Mouse (Mus musculus) cerebellum, adult 2 months (tissue): Measurements from ENCODE around the gene Ryr2.

ENCODE experiments used
- CTCF ChIP-seq: fragments of 200-500 bp; IDR thresholded peaks from 2 replicates; pipeline ENCODE4 v1.5.1; 2011; ENCODE audit warnings: low read depth, mild to moderate bottlenecking, control low read depth, low read length, moderate library complexity, borderline replicate concordance; ENCODE audit not compliant: insufficient read depth
- POLR2A ChIP-seq: fragments of 200-500 bp; IDR thresholded peaks from 2 replicates; pipeline ENCODE4 v1.6.1; 2011; ENCODE audit warnings: low read length, control low read depth, borderline replicate concordance; ENCODE audit not compliant: insufficient read depth

GRCm38 (mm10) chr13:11941724-11942123 is 165.0 kb downstream of the Ryr2 start:
- no peak for TF ChIP-seq CTCF
- no peak for TF ChIP-seq POLR2A
